Mouse (Mus musculus) ES-E14 (cell line): ENCODE measurements around the gene Fli1.

Source experiments
- CHD2 ChIP-seq: IDR thresholded peaks from 2 replicates; pipeline ENCODE4 v1.6.1; 2014; ENCODE audit warnings: mild to moderate bottlenecking, low read depth, low read length, inconsistent platforms
- HCFC1 ChIP-seq: IDR thresholded peaks from 2 replicates; pipeline ENCODE4 v1.6.1; 2012; ENCODE audit warnings: low read length, inconsistent platforms, borderline replicate concordance; ENCODE audit not compliant: insufficient read depth
- ZC3H11A ChIP-seq: IDR thresholded peaks from 2 replicates; pipeline ENCODE4 v1.6.1; 2012; ENCODE audit warnings: low read depth, mild to moderate bottlenecking, inconsistent platforms, low read length, borderline replicate concordance
- ZNF384 ChIP-seq: IDR thresholded peaks from 2 replicates; pipeline ENCODE4 v1.6.1; 2012; ENCODE audit warnings: low read depth, low read length, inconsistent platforms

DNA sequence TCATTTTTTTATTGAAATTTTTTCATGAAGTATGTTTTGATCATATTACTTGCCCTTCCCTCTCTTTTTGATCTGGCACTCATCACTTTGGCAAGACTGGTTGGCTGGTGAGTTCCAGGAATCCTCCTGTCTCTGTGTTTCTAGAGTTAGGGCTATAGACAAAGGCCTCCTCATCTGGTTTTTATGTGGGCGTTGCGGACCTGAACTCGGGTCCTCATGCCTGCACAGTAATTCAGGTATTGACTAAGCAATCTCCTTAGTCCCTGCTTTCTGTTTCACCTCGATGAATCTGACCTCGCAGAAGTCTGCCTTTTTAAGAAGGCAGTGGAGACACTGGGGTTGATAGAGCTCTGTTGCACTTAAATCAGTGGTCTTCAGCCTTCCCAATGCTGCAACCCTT, 54.8 kb downstream of the Fli1 start:
- TF ChIP-seq ZC3H11A = no peak
- TF ChIP-seq CHD2 = no peak
- TF ChIP-seq ZNF384 = no peak
- TF ChIP-seq HCFC1 = no peak
